Comparison of ENCODE assay signal across 13 mouse cellular contexts in the genomic region with DNA sequence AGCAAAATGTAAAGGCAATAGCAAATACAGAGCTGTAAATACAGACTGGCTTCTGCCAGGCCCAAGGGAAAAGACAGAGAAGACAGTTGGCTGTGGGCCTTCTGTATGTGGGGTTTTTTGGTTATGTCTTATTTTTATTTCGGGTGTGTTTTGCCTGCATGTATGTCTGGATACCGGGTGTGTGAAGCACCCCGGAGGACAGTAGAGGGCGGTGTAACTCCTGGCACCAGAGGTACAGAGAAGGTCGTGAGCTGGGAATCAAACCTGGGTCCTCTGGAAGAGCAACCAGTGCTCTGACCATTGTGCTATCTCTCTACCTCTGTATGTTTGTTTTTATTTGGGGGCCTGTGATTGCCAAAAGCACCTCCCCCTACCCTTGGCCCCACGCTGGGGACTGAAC.
DNase-seq lines count a peak whose midpoint lies in the region; ATAC-seq and TF ChIP-seq lines count a peak whose summit lies in the region.
"Had no signal": no experiment of that assay in that cellular context is flagged by ENCODE, and none has a peak within 500 bp of the region (broad histone marks: within the 10 kb centered on the region; RNA-seq: fewer than 3 reads in every experiment).

No protein-coding gene starts in this region.

- no peaks in the 10 kb centered on the region for H3K9me3 ChIP-seq in intestine, postnatal 0 days (ENCODE audit: control insufficient read depth)
- no peaks in the 10 kb centered on the region for H3K9me3 ChIP-seq in intestine, embryonic 16.5 days (ENCODE audit: control insufficient read depth, low read length)
- H3K9me3 ChIP-seq in midbrain, embryonic 14.5 days (ENCODE audit: control insufficient read depth, low read length): no peaks in the 10 kb centered on the region
- no peaks in the 10 kb centered on the region for H3K9me3 ChIP-seq in midbrain, embryonic 15.5 days
- H3K9me3 ChIP-seq in MEL (replicated peaks; ENCODE audit: insufficient read depth, low read length): no peaks in the 10 kb centered on the region
- H3K9me3 ChIP-seq: heart, embryonic 10.5 days; liver, embryonic 15.5 days had no signal

- H3K4me2 ChIP-seq in intestine, postnatal 0 days (replicated peaks; ENCODE audit: low read depth): no peak overlapping the region
- no peak overlapping the region for H3K4me2 ChIP-seq in intestine, embryonic 16.5 days (ENCODE audit: low read depth, low read length)
- H3K4me2 ChIP-seq in midbrain, embryonic 14.5 days (ENCODE audit: low read length): no peak overlapping the region
- H3K4me2 ChIP-seq in midbrain, embryonic 15.5 days: no peak overlapping the region
- H3K4me2 ChIP-seq: liver, embryonic 15.5 days had no signal

- H3K27me3 ChIP-seq in intestine, postnatal 0 days (replicated peaks; ENCODE audit: control insufficient read depth, insufficient read depth, low read length): no peaks in the 10 kb centered on the region
- no peaks in the 10 kb centered on the region for H3K27me3 ChIP-seq in intestine, embryonic 16.5 days (replicated peaks; ENCODE audit: control insufficient read depth, insufficient read depth, low read length)
- H3K27me3 ChIP-seq in midbrain, embryonic 14.5 days (ENCODE audit: control insufficient read depth, insufficient read depth, low read length): no peaks in the 10 kb centered on the region
- no peaks in the 10 kb centered on the region for H3K27me3 ChIP-seq in midbrain, embryonic 15.5 days (replicated peaks)
- H3K27me3 ChIP-seq in MEL (ENCODE audit: control insufficient read depth in 1 of 2, insufficient read depth in 2 of 2, low read length in 2 of 2): no peaks in the 10 kb centered on the region
- H3K27me3 ChIP-seq: liver, embryonic 15.5 days had no signal

- WGBS in intestine, postnatal 0 days: 97% methylated on average over 6 of the region's 6 CpGs
- 98% methylated on average over 6 of the region's 6 CpGs for WGBS in intestine, embryonic 16.5 days
- WGBS in midbrain, embryonic 14.5 days: 92% methylated on average over 6 of the region's 6 CpGs
- WGBS in midbrain, embryonic 15.5 days: 95% methylated on average over 6 of the region's 6 CpGs
- WGBS in olfactory bulb, adult 2 months: 95% methylated on average over 6 of the region's 6 CpGs

- no peak overlapping the region for H3K9ac ChIP-seq in intestine, postnatal 0 days (ENCODE audit: low read depth, low read length)
- no peak overlapping the region for H3K9ac ChIP-seq in intestine, embryonic 16.5 days (ENCODE audit: low read depth, low read length)
- no peak overlapping the region for H3K9ac ChIP-seq in midbrain, embryonic 14.5 days (replicated peaks; ENCODE audit: low read length)
- no peak overlapping the region for H3K9ac ChIP-seq in midbrain, embryonic 15.5 days
- no peak overlapping the region for H3K9ac ChIP-seq in MEL (ENCODE audit: control insufficient read depth, low read depth, low read length, poor library complexity, severe bottlenecking)
- H3K9ac ChIP-seq: liver, embryonic 15.5 days had no signal

- TF ChIP-seq RAD21 in MEL (IDR thresholded peaks at IDR 0.05; ENCODE audit: low read depth, low read length): peak; percentile 66

- TF ChIP-seq EP300 in MEL (IDR thresholded peaks at IDR 0.05; ENCODE audit: low read depth in 1 of 2, low read length in 2 of 2): no peak

- no peaks in the 10 kb centered on the region for H3K36me3 ChIP-seq in intestine, postnatal 0 days (ENCODE audit: control insufficient read depth, insufficient read depth)
- H3K36me3 ChIP-seq in intestine, embryonic 16.5 days (ENCODE audit: control insufficient read depth, insufficient read depth, low read length): no peaks in the 10 kb centered on the region
- H3K36me3 ChIP-seq in midbrain, embryonic 14.5 days (ENCODE audit: control insufficient read depth, insufficient read depth, low read length): no peaks in the 10 kb centered on the region
- H3K36me3 ChIP-seq in midbrain, embryonic 15.5 days (replicated peaks): no peaks in the 10 kb centered on the region
- H3K36me3 ChIP-seq in MEL (ENCODE audit: control insufficient read depth in 1 of 2, insufficient read depth in 2 of 2, low read length in 2 of 2): no peaks in the 10 kb centered on the region
- H3K36me3 ChIP-seq: liver, embryonic 15.5 days had no signal

- no peak overlapping the region for H3K27ac ChIP-seq in intestine, postnatal 0 days (ENCODE audit: low read depth, low read length)
- no peak overlapping the region for H3K27ac ChIP-seq in intestine, embryonic 16.5 days (ENCODE audit: low read length)
- peak overlapping the region; percentile 42 for H3K27ac ChIP-seq in midbrain, embryonic 14.5 days (replicated peaks; ENCODE audit: low read depth, low read length)
- H3K27ac ChIP-seq in midbrain, embryonic 15.5 days: no peak overlapping the region
- no peak overlapping the region for H3K27ac ChIP-seq in MEL (ENCODE audit: control insufficient read depth, low read depth, low read length)
- 0 out of 2 replicates have a peak overlapping the region, but pooled peaks have one; percentile 1 for H3K27ac ChIP-seq in olfactory bulb, adult 2 months (ENCODE audit: insufficient read depth, low read depth, low read length)
- H3K27ac ChIP-seq: liver, embryonic 15.5 days had no signal

- TF ChIP-seq POLR2A in MEL (IDR thresholded peaks at IDR 0.05; ENCODE audit: control insufficient read depth in 1 of 2, insufficient read depth in 1 of 2, low read depth in 1 of 2, low read length in 2 of 2, poor library complexity in 1 of 2): no peak
- no peak for TF ChIP-seq POLR2A in olfactory bulb, adult 2 months (IDR thresholded peaks at IDR 0.05; ENCODE audit: insufficient read depth, low read depth, low read length)

- H3K79me2 ChIP-seq in MEL (ENCODE audit: control insufficient read depth, insufficient read depth, low read length, poor library complexity): no peaks in the 10 kb centered on the region

- no peak for DNase-seq in midbrain, embryonic 14.5 days
- DNase-seq in MEL (ENCODE audit: low read depth, low spot score): peak; percentile 43
- DNase-seq in embryo, embryonic 10 days (ENCODE audit: low spot score): no peak
- no peak for DNase-seq in right cerebral cortex, postnatal 14 days
- DNase-seq: adrenal gland, postnatal 10 days; kidney, postnatal 14 days had no signal

- peak; percentile 40 for TF ChIP-seq CTCF in intestine, postnatal 0 days (IDR thresholded peaks at IDR 0.05; ENCODE audit: low read depth)
- peak; percentile 45 to 71 (median 66) for TF ChIP-seq CTCF in MEL (IDR thresholded peaks at IDR 0.05 in 2 of 3, conservative IDR thresholded peaks at IDR 0.05 in 1 of 3; ENCODE audit: control insufficient read depth in 1 of 3, insufficient read depth in 1 of 3, low read depth in 2 of 3, low read length in 3 of 3, poor library complexity in 1 of 3, severe bottlenecking in 1 of 3)
- no peak for TF ChIP-seq CTCF in olfactory bulb, adult 2 months (IDR thresholded peaks at IDR 0.05; ENCODE audit: insufficient read depth, low read depth, low read length)

- no peaks in the 10 kb centered on the region; the same call in 1 of the 2 replicates for H3K4me1 ChIP-seq in intestine, postnatal 0 days (replicated peaks; ENCODE audit: control insufficient read depth, insufficient read depth, low read length)
- H3K4me1 ChIP-seq in intestine, embryonic 16.5 days (ENCODE audit: control insufficient read depth, insufficient read depth, low read length): peaks cover 16% of the 10 kb centered on the region
- H3K4me1 ChIP-seq in midbrain, embryonic 14.5 days (ENCODE audit: control insufficient read depth, insufficient read depth, low read length): peaks cover 52% of the 10 kb centered on the region
- H3K4me1 ChIP-seq in midbrain, embryonic 15.5 days: peaks cover 61% of the 10 kb centered on the region
- H3K4me1 ChIP-seq in MEL (ENCODE audit: control insufficient read depth in 1 of 2, insufficient read depth in 2 of 2, low read length in 2 of 2): no peaks in the 10 kb centered on the region
- peaks cover 15% of the 10 kb centered on the region for H3K4me1 ChIP-seq in olfactory bulb, adult 2 months (ENCODE audit: control insufficient read depth, insufficient read depth, low read length)

- H3K4me3 ChIP-seq in intestine, postnatal 0 days (ENCODE audit: low read depth, low read length): no peak overlapping the region
- no peak overlapping the region for H3K4me3 ChIP-seq in intestine, embryonic 16.5 days (ENCODE audit: low read length)
- H3K4me3 ChIP-seq in midbrain, embryonic 14.5 days (replicated peaks; ENCODE audit: low read depth, low read length): no peak overlapping the region
- H3K4me3 ChIP-seq in midbrain, embryonic 15.5 days: no peak overlapping the region
- no peak overlapping the region for H3K4me3 ChIP-seq in MEL (ENCODE audit: control insufficient read depth in 1 of 2, insufficient read depth in 1 of 2, low read depth in 2 of 2, low read length in 2 of 2)
- no peak overlapping the region for H3K4me3 ChIP-seq in olfactory bulb, adult 2 months (ENCODE audit: insufficient read depth, low read depth, low read length)
- H3K4me3 ChIP-seq: erythroblast, embryonic 14.5 days; heart, embryonic 10.5 days; liver, embryonic 15.5 days had no signal

- ATAC-seq in intestine, postnatal 0 days: no peak
- ATAC-seq in intestine, embryonic 16.5 days: no peak
- no peak for ATAC-seq in midbrain, embryonic 14.5 days (ENCODE audit: low FRiP score, low TSS enrichment)
- no peak for ATAC-seq in midbrain, embryonic 15.5 days (replicated peaks)

TF ChIP-seq in MEL, 35 proteins besides CTCF, POLR2A, EP300 and RAD21:
- TF ChIP-seq CHD1 (IDR thresholded peaks at IDR 0.05; ENCODE audit: low read depth, low read length) (no peak), ZKSCAN1 (IDR thresholded peaks at IDR 0.05; ENCODE audit: low read depth, low read length) (no peak), TCF12 (IDR thresholded peaks at IDR 0.05; ENCODE audit: low read depth, low read length) (no peak), ELF1 (IDR thresholded peaks at IDR 0.05; ENCODE audit: low read depth, low read length) (no peak), ZC3H11A (IDR thresholded peaks at IDR 0.05; ENCODE audit: low read depth, low read length) (peak; percentile 56), SMC3 (IDR thresholded peaks at IDR 0.05; ENCODE audit: low read depth, low read length) (peak; percentile 62), MYB (IDR thresholded peaks at IDR 0.05; ENCODE audit: low read depth, low read length) (no peak)

Comparison
In these comparisons a context has a peak if more than half of its experiments do, and no peak if none do; other contexts are left out.
1. H3K27ac ChIP-seq: peak in midbrain, embryonic 14.5 days (single experiment) and olfactory bulb, adult 2 months (single experiment); none in intestine, postnatal 0 days (single experiment), intestine, embryonic 16.5 days (single experiment), midbrain, embryonic 15.5 days (single experiment) and MEL (single experiment).